Mouse (Mus musculus): Measurements from ENCODE around the gene Camk2b.

DNA sequence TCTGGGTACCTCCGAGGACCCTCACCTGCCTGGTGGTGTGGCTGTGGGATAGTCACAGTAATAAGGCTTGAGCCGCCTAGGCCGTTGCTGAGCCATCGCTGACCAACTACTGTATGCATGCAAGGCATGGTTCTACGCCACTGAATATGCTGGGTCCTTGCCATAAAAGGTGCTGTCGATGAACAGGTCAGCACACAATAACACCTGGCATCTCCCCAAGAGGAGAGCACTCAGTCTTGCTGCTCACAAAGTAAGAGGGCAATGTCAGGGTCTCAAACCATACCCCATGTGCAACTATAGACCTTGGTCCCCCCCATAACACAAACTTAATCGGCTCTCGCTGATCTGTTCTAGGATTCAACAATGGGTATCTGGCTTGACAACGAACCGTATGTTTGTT is 7.0 kb downstream of the Camk2b start:
- TF ChIP-seq CTCF (conservative IDR thresholded peaks at IDR 0.05; ENCODE audit: insufficient read depth, insufficient read length, low read depth, low read length) (no peak), POLR2A (IDR thresholded peaks at IDR 0.05; ENCODE audit: low read depth, low read length) (no peak)
